Mouse (Mus musculus): ENCODE data around the gene Mid1. TPM values are rescaled to one million over a fixed set of nuclear protein-coding genes. Genes with fewer than 3 reads are reported as not detected.
"Not testable (repeated sequence)": the region's sequence is repeated elsewhere in the genome, so short reads cannot be mapped to it uniquely, and the experiment has no call there.

The Mid1 gene
- total RNA-seq, 1 experiment: 201 TPM

DNA sequence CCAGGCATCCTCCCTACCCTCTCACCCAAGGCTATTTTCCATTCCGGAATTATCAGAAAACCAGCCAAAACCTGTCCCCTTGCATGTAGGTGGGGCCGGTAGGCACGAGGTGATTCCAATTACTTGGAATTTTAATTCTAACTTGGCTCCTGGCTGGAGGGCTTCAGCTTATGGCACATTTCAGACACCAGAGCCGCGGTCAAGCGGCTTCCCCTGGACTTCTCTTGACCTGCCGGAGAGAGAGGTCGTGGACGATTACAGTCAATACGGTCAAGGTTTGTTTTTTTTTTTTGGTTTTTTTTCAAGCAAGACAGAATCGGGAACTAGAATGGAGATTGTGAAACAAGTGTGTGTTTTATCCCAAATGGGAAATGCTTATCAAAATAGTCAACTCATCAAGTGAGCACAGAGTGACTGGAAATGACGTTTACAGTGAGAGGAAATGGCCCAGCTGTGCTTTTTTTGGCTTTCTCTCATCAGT lies 295.9 kb downstream of the Mid1 start:
- in situ Hi-C loops (cut with MboI; ENCODE audit: low sequenced_read_pairs in 2 of 2, unreplicated experiment in 2 of 2): no loop called here
- Histone ChIP-seq H3K9ac (ENCODE audit: insufficient read depth, low read depth, low read length, poor library complexity, severe bottlenecking) (no peak overlapping the region), H3K9me3 (ENCODE audit: control insufficient read depth, insufficient read depth, low read depth, low read length) (peaks cover 75% of the 10 kb centered on the region), H3K4me1 (ENCODE audit: control insufficient read depth in 2 of 2, insufficient read depth in 2 of 2, low read length in 2 of 2, poor library complexity in 1 of 2) (no peaks in the 10 kb centered on the region), H3K4me3 (ENCODE audit: insufficient read depth in 1 of 2, low read depth in 1 of 2, low read length in 2 of 2, poor library complexity in 1 of 2, severe bottlenecking in 1 of 2) (no peak overlapping the region), H3K27ac (ENCODE audit: insufficient read depth, low read depth, low read length, poor library complexity, severe bottlenecking) (no peak overlapping the region), H3K36me3 (ENCODE audit: control insufficient read depth, insufficient read depth, low read length, poor library complexity, severe bottlenecking) (peaks cover 81% of the 10 kb centered on the region)
- no peak for TF ChIP-seq HCFC1 (IDR thresholded peaks at IDR 0.05; ENCODE audit: borderline replicate concordance, insufficient read depth, low read length)
- TF ChIP-seq ZC3H11A (IDR thresholded peaks at IDR 0.05; ENCODE audit: borderline replicate concordance, low read depth, low read length): no peak
- no peak for TF ChIP-seq CHD2 (IDR thresholded peaks at IDR 0.05; ENCODE audit: low read depth, low read length)
- TF ChIP-seq ZNF384 (IDR thresholded peaks at IDR 0.05; ENCODE audit: low read depth, low read length): no peak
- no peak for TF ChIP-seq MAFK (IDR thresholded peaks at IDR 0.05; ENCODE audit: insufficient read depth, low read depth, low read length)
- no peak for DNase-seq (ENCODE audit: low read depth, low spot score)

DNA sequence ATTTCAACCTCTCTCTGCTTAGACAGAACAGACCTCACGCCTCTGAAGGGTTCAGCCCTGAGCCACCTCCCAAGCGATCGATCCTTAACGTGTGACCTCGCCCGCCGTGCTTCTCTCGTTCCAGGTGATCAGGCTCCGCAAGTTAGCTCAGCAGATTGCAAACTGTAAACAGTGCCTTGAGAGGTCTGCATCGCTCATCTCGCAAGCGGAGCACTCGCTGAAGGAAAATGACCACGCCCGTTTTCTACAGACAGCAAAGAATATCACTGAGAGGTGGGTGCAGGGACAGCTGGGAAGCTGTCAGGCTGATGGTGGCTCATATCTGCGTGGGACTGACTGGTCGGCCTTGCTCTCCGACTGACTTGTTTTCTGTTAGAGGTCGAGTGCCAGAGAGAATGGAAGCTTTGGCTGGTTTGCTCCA lies 296.8 kb downstream of the Mid1 start:
- DNase-seq (ENCODE audit: low read depth, low spot score): peak; percentile 77

DNA sequence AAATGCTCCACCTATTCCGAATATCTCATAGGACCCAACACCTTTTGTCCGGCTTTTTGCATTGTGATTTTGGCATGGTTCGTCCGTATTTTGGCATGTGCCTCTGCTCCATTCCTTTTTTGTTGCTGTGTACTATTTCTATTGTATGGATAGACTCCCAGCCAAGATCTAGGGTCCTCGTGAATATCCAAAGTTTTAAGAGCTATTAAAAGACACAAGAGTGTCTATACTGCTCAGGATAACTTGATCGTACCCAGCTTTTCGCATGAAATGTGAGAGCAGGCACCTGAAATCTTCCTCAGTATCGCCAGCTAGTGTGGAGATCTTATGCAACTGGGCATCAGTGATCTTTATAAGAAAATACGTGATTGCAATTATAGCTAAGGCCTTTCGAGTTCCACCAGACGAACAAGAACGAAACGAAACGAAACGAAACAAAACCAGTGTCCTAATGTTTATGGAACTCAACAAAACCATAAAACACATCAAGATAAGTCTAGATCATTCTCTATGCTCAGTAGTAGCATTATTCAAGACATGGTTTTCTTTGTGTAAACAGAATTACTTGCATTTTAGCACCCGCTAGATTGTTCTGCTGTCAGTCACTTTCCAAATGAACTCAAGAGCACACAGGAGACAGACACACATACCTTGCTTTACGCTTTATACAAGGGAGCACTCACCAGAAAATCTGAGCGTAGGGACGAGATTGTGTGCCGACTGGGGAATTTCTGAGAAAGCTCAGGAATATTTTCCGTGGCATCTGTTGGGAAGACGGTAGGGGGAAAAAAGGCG lies 297.8 kb downstream of the Mid1 start:
- Histone ChIP-seq H3K9me3 (ENCODE audit: control insufficient read depth, insufficient read depth, low read depth, low read length) (peaks cover 70% of the 10 kb centered on the region), H3K36me3 (ENCODE audit: control insufficient read depth, insufficient read depth, low read length, poor library complexity, severe bottlenecking) (peaks cover 82% of the 10 kb centered on the region)
- H3K9ac ChIP-seq (ENCODE audit: insufficient read depth, low read depth, low read length, poor library complexity, severe bottlenecking); H3K4me1 ChIP-seq (ENCODE audit: control insufficient read depth in 2 of 2, insufficient read depth in 2 of 2, low read length in 2 of 2, poor library complexity in 1 of 2); H3K27ac ChIP-seq (ENCODE audit: insufficient read depth, low read depth, low read length, poor library complexity, severe bottlenecking); H3K4me3 ChIP-seq (ENCODE audit: insufficient read depth in 1 of 2, low read depth in 1 of 2, low read length in 2 of 2, poor library complexity in 1 of 2, severe bottlenecking in 1 of 2); in situ Hi-C loops (cut with MboI; ENCODE audit: low sequenced_read_pairs in 2 of 2, unreplicated experiment in 2 of 2): not testable (repeated sequence)
- peak; percentile 54 for DNase-seq (ENCODE audit: low read depth, low spot score)

More for the DNA sequence above, 296.8 kb downstream of the Mid1 start:
- H3K9ac ChIP-seq (ENCODE audit: insufficient read depth, low read depth, low read length, poor library complexity, severe bottlenecking); H3K4me1 ChIP-seq (ENCODE audit: control insufficient read depth in 2 of 2, insufficient read depth in 2 of 2, low read length in 2 of 2, poor library complexity in 1 of 2); H3K4me3 ChIP-seq (ENCODE audit: insufficient read depth in 1 of 2, low read depth in 1 of 2, low read length in 2 of 2, poor library complexity in 1 of 2, severe bottlenecking in 1 of 2); in situ Hi-C loops (cut with MboI; ENCODE audit: low sequenced_read_pairs in 2 of 2, unreplicated experiment in 2 of 2): not testable (repeated sequence)
- Histone ChIP-seq H3K36me3 (ENCODE audit: control insufficient read depth, insufficient read depth, low read length, poor library complexity, severe bottlenecking) (peaks cover 80% of the 10 kb centered on the region), H3K9me3 (ENCODE audit: control insufficient read depth, insufficient read depth, low read depth, low read length) (peaks cover 74% of the 10 kb centered on the region), H3K27ac (ENCODE audit: insufficient read depth, low read depth, low read length, poor library complexity, severe bottlenecking) (peak overlapping the region; percentile 10; the same call in 1 of the 2 replicates)

DNA sequence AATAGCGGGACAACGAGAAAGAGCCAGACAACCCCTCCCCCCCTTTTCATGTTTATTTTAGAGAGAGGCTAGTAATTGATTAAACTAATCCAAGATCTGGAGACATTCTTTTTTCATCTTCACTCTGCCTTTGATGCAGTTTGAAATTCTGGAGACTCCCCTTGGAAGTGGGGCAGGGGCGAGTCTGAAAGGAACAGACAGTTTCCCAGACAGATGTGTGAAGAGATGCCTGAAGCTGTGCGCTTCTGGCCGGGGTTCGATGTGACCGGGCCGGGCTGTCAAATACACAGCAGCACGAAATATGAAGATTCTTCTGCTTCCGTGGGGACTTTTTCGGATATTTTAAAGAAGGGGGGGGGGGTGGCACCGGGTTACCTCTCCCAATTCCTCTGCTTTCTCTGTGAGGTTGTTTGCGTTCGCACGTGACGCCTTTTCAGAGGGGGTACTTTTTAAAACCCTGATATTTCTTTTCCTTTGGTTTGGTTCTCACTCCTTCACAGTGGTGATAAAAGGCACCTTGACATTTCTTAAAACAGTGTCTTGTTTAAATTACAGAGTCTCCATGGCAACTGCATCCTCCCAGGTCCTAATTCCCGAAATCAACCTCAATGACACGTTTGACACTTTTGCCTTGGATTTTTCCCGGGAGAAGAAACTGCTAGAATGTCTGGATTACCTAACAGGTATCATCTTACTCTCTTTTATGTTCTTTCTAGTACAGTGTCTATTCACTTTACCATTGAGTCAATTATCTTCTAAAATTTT lies 298.6 kb downstream of the Mid1 start:
- in situ Hi-C loops (cut with MboI; ENCODE audit: low sequenced_read_pairs in 2 of 2, unreplicated experiment in 2 of 2); H3K9ac ChIP-seq (ENCODE audit: insufficient read depth, low read depth, low read length, poor library complexity, severe bottlenecking); H3K4me3 ChIP-seq (ENCODE audit: insufficient read depth in 1 of 2, low read depth in 1 of 2, low read length in 2 of 2, poor library complexity in 1 of 2, severe bottlenecking in 1 of 2); H3K4me1 ChIP-seq (ENCODE audit: control insufficient read depth in 2 of 2, insufficient read depth in 2 of 2, low read length in 2 of 2, poor library complexity in 1 of 2): not testable (repeated sequence)
- Histone ChIP-seq H3K36me3 (ENCODE audit: control insufficient read depth, insufficient read depth, low read length, poor library complexity, severe bottlenecking) (peaks cover 80% of the 10 kb centered on the region), H3K9me3 (ENCODE audit: control insufficient read depth, insufficient read depth, low read depth, low read length) (peaks cover 65% of the 10 kb centered on the region), H3K27ac (ENCODE audit: insufficient read depth, low read depth, low read length, poor library complexity, severe bottlenecking) (peak overlapping the region; percentile 0; the same call in 1 of the 2 replicates)
- DNase-seq (ENCODE audit: low read depth, low spot score): peak; percentile 54

DNA sequence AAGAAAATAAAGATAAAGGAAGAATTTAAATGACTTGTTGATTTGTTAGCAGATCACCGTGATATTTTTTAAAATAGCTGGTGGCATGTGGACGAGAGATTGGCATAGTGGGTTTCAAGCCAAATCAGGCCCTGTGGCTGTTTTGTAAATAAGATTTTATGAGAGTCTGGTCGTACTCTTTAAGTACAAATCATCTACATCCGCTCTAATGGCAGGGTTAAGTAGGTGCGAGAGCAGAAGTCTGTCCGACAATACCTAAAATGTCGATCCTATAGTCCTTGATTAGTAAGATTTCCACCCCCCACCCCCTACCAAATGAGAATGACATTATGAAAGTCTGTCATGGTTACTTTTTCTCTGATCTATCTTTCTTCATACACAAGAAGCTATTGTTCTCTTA lies 299.3 kb downstream of the Mid1 start:
- peaks cover 81% of the 10 kb centered on the region for H3K36me3 ChIP-seq (ENCODE audit: control insufficient read depth, insufficient read depth, low read length, poor library complexity, severe bottlenecking)
- H3K27ac ChIP-seq (ENCODE audit: insufficient read depth, low read depth, low read length, poor library complexity, severe bottlenecking); in situ Hi-C loops (cut with MboI; ENCODE audit: low sequenced_read_pairs in 2 of 2, unreplicated experiment in 2 of 2); H3K4me1 ChIP-seq (ENCODE audit: control insufficient read depth in 2 of 2, insufficient read depth in 2 of 2, low read length in 2 of 2, poor library complexity in 1 of 2); H3K4me3 ChIP-seq (ENCODE audit: insufficient read depth in 1 of 2, low read depth in 1 of 2, low read length in 2 of 2, poor library complexity in 1 of 2, severe bottlenecking in 1 of 2); H3K9ac ChIP-seq (ENCODE audit: insufficient read depth, low read depth, low read length, poor library complexity, severe bottlenecking): not testable (repeated sequence)
- DNase-seq (ENCODE audit: low read depth, low spot score): peak; percentile 54
- H3K9me3 ChIP-seq (ENCODE audit: control insufficient read depth, insufficient read depth, low read depth, low read length): peaks cover 67% of the 10 kb centered on the region

DNA sequence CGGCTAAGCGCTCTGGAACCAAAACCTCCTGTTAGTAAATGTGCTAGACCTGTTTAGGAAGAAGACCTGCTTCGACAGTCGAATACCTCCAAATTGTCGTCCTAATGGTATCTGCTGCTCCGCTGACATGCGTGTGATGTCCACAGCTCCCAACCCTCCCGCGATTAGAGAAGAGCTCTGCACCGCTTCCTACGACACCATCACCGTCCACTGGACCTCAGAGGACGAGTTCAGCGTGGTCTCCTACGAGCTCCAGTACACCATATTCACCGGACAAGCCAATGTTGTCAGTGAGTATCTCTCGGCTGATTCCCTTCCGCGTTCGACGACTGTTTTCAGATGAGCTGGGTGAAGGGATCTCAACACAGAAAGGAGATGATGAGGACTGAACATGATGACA lies 299.9 kb downstream of the Mid1 start:
- H3K9me3 ChIP-seq (ENCODE audit: control insufficient read depth, insufficient read depth, low read depth, low read length): peaks cover 65% of the 10 kb centered on the region
- peak; percentile 56 for DNase-seq (ENCODE audit: low read depth, low spot score)
- peaks cover 79% of the 10 kb centered on the region for H3K36me3 ChIP-seq (ENCODE audit: control insufficient read depth, insufficient read depth, low read length, poor library complexity, severe bottlenecking)
- H3K4me1 ChIP-seq (ENCODE audit: control insufficient read depth in 2 of 2, insufficient read depth in 2 of 2, low read length in 2 of 2, poor library complexity in 1 of 2); H3K9ac ChIP-seq (ENCODE audit: insufficient read depth, low read depth, low read length, poor library complexity, severe bottlenecking); in situ Hi-C loops (cut with MboI; ENCODE audit: low sequenced_read_pairs in 2 of 2, unreplicated experiment in 2 of 2); H3K4me3 ChIP-seq (ENCODE audit: insufficient read depth in 1 of 2, low read depth in 1 of 2, low read length in 2 of 2, poor library complexity in 1 of 2, severe bottlenecking in 1 of 2): not testable (repeated sequence)
- peak overlapping the region; percentile 6; the same call in 1 of the 2 replicates for H3K27ac ChIP-seq (ENCODE audit: insufficient read depth, low read depth, low read length, poor library complexity, severe bottlenecking)

DNA sequence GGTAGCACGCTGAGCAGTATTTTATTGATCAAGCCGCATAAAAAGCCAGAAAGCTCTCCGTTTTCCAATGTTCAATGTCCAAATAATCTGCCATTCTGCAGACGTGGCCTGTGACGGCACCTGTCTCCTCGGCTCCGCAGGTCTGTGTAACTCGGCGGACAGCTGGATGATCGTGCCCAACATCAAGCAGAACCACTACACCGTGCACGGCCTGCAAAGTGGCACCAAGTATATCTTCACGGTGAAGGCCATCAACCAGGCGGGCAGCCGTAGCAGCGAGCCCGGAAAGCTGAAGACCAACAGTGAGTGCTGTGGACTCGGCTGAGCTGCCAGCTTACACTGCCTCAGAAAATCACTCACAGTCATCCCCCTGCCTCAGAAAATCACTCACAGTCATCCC lies 300.8 kb downstream of the Mid1 start:
- Histone ChIP-seq H3K9me3 (ENCODE audit: control insufficient read depth, insufficient read depth, low read depth, low read length) (peaks cover 66% of the 10 kb centered on the region), H3K4me3 (ENCODE audit: insufficient read depth in 1 of 2, low read depth in 1 of 2, low read length in 2 of 2, poor library complexity in 1 of 2, severe bottlenecking in 1 of 2) (peak overlapping the region in 1 of 2 experiments; percentile 4; a peak in 1 of 4 replicates), H3K27ac (ENCODE audit: insufficient read depth, low read depth, low read length, poor library complexity, severe bottlenecking) (peak overlapping the region; percentile 15; the same call in 1 of the 2 replicates), H3K36me3 (ENCODE audit: control insufficient read depth, insufficient read depth, low read length, poor library complexity, severe bottlenecking) (peaks cover 83% of the 10 kb centered on the region)
- H3K4me1 ChIP-seq (ENCODE audit: control insufficient read depth in 2 of 2, insufficient read depth in 2 of 2, low read length in 2 of 2, poor library complexity in 1 of 2); in situ Hi-C loops (cut with MboI; ENCODE audit: low sequenced_read_pairs in 2 of 2, unreplicated experiment in 2 of 2); H3K9ac ChIP-seq (ENCODE audit: insufficient read depth, low read depth, low read length, poor library complexity, severe bottlenecking): not testable (repeated sequence)
- DNase-seq (ENCODE audit: low read depth, low spot score): peak; percentile 51
